Mouse (Mus musculus) urinary bladder, postnatal 10 days (tissue): Measurements from ENCODE around the gene Rassf5.
"Not testable (repeated sequence)": the region's sequence is repeated elsewhere in the genome, so short reads cannot be mapped to it uniquely, and the experiment has no call there.

ENCODE experiments used
- DNase-seq: peaks from one replicate; pipeline ENCODE4 v3.0.0; 2022; ENCODE audit warnings: low spot score

The Rassf5 gene

GRCm38 (mm10) chr1:131257288-131257687 lies 12.2 kb upstream of the Rassf5 start:
- DNase-seq: no peak

DNA sequence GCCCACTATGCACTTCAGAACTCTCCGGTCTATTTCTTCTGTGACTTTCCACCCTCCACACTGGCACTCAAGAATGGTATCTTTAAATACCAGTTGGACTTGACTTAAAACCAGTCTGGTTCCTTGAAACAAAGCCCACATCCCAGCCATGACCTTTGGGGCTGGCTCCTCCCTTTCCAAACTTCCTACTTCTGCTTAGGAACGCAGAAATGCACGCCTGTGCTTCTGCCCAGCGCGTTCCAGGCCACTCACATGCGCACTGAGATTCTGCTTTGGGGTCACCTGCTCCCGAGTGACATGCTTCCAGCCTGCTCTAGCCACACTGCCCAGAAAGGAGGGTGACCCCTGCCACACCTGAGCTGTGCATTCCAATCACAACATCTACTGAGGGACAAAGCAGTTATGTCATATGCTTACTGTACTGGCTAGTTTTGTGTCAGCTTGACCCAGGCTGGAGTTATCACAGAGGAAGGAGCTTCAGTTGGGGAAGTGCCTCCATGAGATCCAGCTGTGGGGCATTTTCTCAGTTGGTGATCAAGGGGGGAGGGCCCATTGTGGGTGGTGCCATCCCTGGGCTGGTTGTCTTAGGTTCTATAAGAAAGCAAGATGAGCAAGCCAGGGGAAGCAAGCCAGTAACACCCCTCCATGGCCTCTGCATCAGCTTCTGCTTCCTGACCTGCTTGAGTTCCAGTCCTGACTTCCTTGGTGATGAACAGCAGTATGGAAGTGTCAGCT lies 7.6 kb upstream of the Rassf5 start:
- DNase-seq: not testable (repeated sequence)

- no peak for DNase-seq
Observed at GRCm38 (mm10) chr1:131246433-131247395, 1.7 kb upstream of the Rassf5 start.

- DNase-seq: no peak
Observed at GRCm38 (mm10) chr1:131245926-131246325, 868 bp upstream of the Rassf5 start.

GRCm38 (mm10) chr1:131244536-131245088 lies 446 bp downstream of the Rassf5 start:
- DNase-seq: no peak

GRCm38 (mm10) chr1:131242956-131243355 lies 2.1 kb downstream of the Rassf5 start:
- no peak for DNase-seq

- no peak for DNase-seq
Observed at GRCm38 (mm10) chr1:131239576-131240193, 5.4 kb downstream of the Rassf5 start.

DNA sequence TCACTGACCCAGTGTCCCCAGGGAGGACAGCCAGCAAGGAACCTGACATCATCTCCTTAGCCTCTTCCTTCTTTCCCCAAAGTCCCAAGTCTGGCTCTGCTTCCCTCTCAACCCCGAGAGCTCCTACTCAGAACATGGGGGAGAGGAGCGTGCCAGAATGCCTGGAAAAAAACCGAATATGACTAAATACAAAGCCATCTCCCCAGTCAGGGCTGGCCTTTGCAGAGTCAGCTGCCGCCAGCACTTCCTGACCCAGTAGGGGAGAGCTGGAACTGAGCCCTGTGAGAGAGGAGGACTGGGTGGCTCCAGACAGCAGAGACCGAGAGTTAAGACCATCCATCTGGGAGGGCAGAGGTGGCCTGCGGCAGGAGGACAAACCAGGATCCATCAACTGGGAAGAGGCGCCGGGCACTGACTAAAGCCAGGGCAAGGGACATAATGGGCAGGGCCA lies 6.1 kb downstream of the Rassf5 start:
- no peak for DNase-seq

DNA sequence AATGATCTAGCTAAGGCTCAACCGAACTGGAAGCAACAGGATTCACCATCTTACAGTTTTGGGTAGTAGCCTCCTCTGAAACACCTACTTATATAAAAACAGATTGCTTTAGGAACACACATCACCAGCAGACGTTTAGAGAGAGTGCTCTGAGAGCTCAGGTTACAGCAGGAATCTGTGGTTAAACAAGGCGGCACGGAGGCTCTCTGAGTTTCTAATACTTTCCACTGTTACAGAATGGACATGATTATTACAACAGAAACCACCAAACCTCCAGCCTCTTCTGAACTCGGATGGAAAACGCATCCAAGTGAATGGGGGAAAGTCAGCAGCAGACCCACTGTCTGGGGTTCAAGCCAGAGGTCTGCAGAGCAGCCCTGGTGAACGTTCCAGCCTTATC lies 9.0 kb downstream of the Rassf5 start:
- DNase-seq: no peak

GRCm38 (mm10) chr1:131233527-131233926 lies 11.5 kb downstream of the Rassf5 start:
- no peak for DNase-seq

DNA sequence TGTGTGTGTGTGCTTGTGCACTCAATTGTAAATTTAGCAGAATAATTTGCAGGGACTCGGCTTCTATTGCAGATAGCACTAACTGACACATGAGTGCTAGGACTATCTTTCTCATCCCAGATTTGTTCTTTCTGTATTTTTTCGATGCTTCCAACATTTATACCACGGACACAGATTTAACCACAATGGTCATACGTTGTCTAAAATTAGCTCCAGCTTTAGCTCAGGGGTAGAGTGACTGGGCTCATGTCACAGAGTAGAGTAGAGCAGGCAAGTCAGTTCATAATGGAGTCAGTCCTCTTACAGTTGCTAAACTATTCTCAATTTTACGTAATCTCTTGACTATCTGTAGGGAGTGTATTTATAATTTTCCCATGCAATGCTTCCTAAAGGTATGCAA lies 16.4 kb downstream of the Rassf5 start:
- no peak for DNase-seq

DNA sequence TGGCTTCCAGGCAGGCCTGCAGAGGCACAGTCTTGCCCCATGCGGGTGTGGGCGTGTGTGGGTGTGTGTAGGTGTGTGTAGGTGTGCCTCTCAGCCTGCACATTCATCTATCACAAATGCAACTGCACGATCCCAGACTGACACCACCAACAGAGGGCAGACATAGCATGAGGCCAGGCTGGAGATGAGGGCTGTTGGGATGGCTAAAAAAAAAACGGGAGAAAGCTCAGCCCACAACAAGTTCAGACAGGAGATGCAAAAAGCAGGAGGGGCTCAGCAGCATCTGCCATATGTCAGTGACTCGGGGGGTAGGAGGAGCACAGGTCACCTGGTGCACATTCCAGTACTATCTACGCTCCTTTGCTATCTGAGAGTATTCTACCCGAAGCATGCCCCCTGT lies 16.8 kb downstream of the Rassf5 start:
- DNase-seq: no peak

GRCm38 (mm10) chr1:131224848-131225471 lies 20.1 kb downstream of the Rassf5 start:
- no peak for DNase-seq

GRCm38 (mm10) chr1:131223345-131223744 lies 21.7 kb downstream of the Rassf5 start:
- DNase-seq: no peak

DNA sequence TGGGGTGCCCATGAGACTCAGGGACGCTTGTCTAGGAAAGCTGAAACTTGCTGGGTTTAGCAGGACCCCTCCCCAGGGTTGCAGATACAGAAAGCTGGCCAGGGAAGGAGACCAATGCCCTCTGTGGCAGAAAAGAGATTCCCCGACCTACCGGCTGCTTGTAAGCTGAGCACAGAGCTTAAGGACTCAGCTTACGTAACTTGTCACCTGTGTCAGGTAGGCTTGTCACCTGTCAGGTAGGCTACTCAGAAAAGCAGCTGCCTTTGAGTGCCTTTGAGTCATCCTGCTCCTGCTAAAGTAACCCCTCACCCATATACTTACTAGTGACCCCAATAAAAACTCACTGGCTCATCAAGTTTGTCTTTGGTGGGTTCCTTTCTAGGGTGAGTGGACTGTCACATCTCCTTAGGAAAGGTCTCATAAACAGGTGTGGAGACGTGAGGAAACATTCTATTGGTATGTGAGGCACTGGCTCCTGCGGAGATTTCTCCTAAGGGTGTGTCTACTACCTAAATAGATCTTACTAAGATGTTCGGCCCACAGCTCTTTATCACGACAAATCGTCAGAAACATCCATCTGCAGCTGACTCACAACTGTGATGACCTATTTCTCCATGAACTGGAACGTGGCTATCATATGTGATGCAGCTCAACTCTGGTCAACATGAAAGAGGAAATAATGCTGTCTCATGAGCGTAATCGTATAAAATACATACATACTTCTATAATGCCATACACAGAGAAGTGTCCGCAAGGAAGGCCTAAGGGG lies 23.1 kb downstream of the Rassf5 start:
- no peak for DNase-seq

DNA sequence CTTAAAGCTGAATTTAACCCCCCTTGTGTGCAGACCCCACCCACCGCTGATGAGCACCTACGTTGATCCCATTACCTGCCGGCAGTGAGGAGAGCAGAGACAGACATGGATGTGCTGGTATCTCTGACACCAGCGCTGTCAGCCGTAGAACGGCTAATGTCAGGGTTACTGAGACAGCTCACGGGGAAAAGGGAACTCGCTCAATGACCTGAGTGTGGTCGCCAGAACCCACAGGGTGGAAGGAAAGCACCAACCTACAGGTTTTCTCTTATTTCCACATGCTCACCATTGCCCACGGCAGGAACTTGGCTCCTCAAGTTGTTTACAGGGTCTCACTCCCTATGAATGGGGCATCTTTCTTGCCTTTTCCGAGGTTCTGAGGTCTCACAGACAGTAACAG lies 26.1 kb downstream of the Rassf5 start:
- DNase-seq: no peak

DNA sequence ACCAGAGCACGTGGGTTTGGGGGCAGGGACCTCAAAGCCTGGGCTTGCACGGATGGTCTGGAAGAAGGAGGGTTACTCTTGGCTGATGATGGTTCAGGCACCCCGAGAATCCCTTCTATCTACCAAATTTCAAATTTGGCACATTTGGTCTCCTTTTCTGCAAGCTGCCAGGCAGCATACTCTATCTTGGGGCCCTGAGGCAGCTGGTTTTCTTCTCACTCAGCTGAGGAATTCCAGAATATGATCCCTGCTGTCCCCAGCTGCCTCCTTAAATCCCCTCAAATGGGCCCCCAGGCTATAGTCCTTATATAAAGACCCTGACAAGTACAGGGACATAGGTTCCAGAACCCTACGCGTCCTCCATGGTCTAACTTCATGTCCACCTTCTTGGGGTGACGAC lies 31.7 kb downstream of the Rassf5 start:
- DNase-seq: no peak

DNA sequence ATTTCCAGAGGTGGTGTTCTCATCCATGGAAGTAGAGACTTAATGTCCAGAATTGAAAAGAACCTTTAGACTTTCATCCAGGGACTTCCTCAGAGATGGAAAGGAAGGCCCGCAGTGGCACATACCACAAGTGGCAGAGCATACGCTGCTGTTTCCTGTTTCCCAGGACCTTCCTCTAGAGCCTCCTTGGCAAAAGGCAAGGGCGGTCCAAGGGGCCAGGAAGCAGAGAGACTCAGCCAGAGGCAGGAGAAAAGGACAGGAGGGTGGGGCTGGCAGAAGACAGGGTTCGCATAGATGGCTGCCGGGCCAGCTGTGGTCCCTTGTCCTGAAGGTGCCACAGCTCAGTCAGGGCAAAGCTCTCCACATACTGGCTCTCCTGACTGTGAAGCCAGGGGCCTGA lies 32.1 kb downstream of the Rassf5 start:
- no peak for DNase-seq

DNA sequence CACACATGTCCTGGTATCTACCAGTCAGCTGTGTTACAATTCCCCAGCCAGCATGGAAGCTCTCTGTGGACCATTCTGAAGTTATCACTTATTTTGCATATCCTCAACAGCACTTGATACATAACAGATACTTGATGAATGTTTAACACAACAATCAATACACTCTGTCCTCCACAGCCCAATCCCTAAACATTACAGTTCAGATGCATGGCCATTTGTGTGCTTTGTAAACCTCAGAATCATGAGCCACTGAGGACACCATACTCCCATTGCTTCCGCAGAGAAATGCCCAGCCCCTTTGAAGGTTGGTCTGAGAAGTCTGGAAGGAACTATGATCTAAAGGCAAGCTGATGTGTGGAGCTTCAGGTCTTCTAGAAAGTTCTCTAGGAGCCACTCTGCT lies 33.4 kb downstream of the Rassf5 start:
- DNase-seq: no peak

DNA sequence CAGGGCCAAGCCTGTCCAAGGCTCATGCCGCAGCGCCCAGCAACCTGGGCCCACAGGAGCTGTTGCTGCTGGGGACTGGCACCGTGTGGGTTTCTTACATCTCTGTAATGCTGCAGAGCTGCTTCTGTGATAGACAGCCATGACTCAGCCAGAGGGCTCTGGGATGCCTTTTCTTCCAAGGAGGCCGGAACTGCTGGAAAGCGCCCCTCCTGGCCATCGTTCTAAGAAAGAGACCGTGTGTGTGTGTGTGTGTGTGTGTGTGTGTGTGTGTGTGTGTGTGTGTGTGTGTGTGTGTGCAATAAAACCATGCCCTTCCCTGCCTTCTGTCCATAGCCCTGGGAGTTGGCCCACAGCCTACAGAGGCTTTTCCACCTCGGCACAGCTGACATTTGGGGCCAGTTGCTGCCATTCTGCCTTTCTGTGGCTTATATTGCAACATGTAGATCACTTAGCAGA lies 35.1 kb downstream of the Rassf5 start:
- DNase-seq: no peak

DNA sequence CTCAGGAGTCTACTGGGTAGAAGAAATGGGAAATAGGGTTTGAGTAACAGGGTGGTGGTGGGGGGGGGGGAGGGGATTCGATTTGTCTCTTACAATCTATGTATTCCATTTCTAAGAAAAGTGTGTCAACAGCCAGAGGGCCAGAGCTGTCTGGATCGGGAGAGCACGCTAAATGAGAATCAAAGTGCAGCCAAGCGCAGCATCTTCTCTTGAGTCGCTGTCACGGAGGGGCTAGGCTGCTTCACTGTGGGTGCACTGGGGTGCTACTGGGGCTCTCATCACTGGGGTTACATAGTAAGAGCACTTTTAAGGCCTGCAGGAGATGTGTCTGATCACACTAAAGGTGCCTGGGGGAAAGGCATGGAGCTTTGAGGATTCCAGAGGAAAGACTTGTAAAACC lies 36.3 kb downstream of the Rassf5 start:
- no peak for DNase-seq
